Mouse (Mus musculus): ENCODE measurements around the gene Cdh5.

DNA sequence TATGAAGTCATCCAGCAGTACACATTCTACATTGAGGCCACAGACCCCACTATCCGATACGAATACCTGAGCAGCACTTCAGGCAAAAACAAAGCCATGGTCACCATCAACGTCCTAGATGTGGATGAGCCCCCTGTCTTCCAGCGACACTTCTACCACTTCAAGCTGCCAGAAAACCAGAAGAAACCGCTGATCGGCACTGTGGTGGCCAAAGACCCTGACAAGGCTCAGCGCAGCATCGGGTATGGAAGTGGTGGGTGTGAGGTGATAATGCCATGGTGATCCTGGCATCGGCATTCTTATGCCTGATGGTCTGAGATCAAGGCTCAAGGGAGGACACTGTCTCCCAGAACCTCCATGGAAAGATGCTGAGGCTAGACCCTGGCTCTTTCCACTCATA is 29.5 kb downstream of the Cdh5 start:
- TF ChIP-seq GATA1 (IDR thresholded peaks at IDR 0.05; ENCODE audit: low read length) (no peak), TAL1 (IDR thresholded peaks at IDR 0.05; ENCODE audit: low read length) (no peak)
